Mouse (Mus musculus): ENCODE measurements around the gene Gm12569. TPM values are rescaled to one million over a fixed set of nuclear protein-coding genes. Genes with fewer than 3 reads are reported as not detected.

Gene Gm12569
- polyA plus RNA-seq (2015; fragmentation: Nextera tagmentation; extraction: Ambion mirVana) = not detected in 2 replicates

DNA sequence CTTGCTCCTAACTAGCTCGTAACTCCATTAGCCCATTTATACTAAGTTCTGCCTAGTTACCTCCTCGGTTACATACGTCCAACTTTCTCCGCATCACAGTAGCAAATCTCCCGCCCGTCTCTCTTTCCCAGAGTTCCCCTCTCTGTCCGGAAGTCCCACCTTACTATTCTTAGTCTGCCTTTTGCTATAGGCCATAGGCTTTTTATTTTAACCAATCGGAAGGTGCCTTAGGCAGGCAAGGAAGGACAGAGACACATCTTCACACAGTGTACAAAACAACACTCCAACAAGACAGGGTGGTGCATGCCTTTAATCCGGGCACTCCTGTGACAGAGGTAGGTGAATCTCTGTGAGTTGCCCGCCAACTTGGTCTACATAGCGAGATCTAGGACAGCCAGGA is at the start of gene Gm12569:
Gene Gm12569 (plus strand): TSS at position 166 of the 400 bp plus-strand sequence.
- Histone ChIP-seq H3K4me3 (replicated peaks) (no peak within 1 kb of the TSS), H3K27me3 (replicated peaks) (no peaks in the 10 kb centered on the region), H3K4me1 (no peaks in the 10 kb centered on the region), H3K9me3 (no peaks in the 10 kb centered on the region), H3K9ac (no peak within 1 kb of the TSS), H3K36me3 (no peaks in the 10 kb centered on the region), H3K4me2 (no peak within 1 kb of the TSS), H3K27ac (no peak within 1 kb of the TSS)
- 93% methylated on average over 11 of the region's 11 CpGs for WGBS
- ATAC-seq (ENCODE audit: insufficient read depth, low FRiP score, low read depth) = no peak

DNA sequence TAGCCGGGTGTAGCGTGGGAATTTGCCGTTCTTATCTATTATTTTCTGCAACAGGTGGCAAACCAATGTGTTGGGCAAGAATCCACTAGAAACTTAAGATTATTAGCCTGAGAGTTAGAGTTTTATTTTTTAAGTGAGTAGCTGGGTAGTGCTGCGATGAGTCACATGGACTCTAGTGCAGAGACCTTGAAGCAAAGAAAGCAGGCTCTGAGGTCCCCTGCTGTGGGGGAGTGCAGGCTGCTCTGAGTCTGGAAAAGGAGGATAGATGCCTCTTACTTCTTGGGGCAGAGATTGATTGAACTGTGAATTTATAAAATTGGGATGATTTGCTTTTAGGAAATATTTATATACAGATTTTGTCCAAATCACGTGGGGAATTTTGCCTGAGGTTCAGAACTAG is 17.5 kb upstream of the Gm12569 start:
- Histone ChIP-seq H3K36me3 (no peaks in the 10 kb centered on the region), H3K4me3 (replicated peaks) (no peak overlapping the region), H3K27ac (no peak overlapping the region), H3K4me1 (no peaks in the 10 kb centered on the region), H3K9me3 (no peaks in the 10 kb centered on the region), H3K4me2 (no peak overlapping the region), H3K9ac (no peak overlapping the region), H3K27me3 (replicated peaks) (no peaks in the 10 kb centered on the region)
- 87% methylated on average over 5 of the region's 5 CpGs for WGBS
- no peak for ATAC-seq (ENCODE audit: insufficient read depth, low FRiP score, low read depth)

DNA sequence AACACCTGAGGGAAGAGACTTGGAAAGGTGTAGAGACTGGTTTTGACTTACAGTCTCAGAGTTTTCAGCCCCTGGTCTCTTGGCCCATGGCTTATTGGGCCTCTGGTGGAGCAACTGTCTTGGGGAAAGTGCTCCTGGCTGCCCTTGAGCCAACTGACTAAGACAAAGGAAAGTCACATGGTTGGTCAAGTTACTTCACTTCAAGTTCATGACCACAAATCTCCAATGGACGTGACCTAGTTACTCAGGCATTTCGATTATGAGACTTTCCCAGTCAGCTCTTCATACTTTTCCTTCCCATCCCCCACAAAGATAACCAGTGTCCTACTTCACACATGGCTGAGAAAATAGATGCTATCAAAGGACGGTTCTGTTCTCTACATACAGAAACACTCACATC is 12.5 kb upstream of the Gm12569 start:
- Histone ChIP-seq H3K4me3 (replicated peaks) (no peak overlapping the region), H3K9ac (no peak overlapping the region), H3K36me3 (no peaks in the 10 kb centered on the region), H3K27ac (no peak overlapping the region), H3K27me3 (replicated peaks) (no peaks in the 10 kb centered on the region), H3K4me2 (no peak overlapping the region), H3K4me1 (no peaks in the 10 kb centered on the region), H3K9me3 (no peaks in the 10 kb centered on the region)
- no peak for ATAC-seq (ENCODE audit: insufficient read depth, low FRiP score, low read depth)
- WGBS = 70% methylated on average over 3 of the region's 3 CpGs

DNA sequence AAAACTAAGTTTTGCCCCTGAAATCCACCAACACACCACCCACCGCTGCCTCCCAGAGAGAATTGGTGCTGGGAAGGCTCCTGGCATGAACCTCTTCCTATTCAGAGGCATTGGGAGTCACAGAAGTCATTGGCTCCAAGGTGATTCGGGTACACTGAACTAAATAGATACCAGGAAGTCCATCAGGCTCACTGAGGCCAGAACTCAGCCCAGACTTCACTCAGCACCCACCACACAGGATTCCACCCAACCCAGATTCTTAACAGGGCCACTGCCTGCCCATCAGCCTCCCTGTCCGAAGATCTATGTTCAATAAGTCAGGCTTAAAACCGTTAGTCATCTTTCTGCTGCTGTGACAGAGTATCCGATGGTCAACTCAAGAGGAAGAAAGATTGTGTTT is 8.8 kb upstream of the Gm12569 start:
- ATAC-seq (ENCODE audit: insufficient read depth, low FRiP score, low read depth) = no peak
- Histone ChIP-seq H3K36me3 (no peaks in the 10 kb centered on the region), H3K4me3 (replicated peaks) (no peak overlapping the region), H3K27ac (no peak overlapping the region), H3K9me3 (no peaks in the 10 kb centered on the region), H3K4me2 (no peak overlapping the region), H3K27me3 (replicated peaks) (no peaks in the 10 kb centered on the region), H3K9ac (no peak overlapping the region), H3K4me1 (no peaks in the 10 kb centered on the region)
- WGBS = 89% methylated on average over 5 of the region's 5 CpGs

DNA sequence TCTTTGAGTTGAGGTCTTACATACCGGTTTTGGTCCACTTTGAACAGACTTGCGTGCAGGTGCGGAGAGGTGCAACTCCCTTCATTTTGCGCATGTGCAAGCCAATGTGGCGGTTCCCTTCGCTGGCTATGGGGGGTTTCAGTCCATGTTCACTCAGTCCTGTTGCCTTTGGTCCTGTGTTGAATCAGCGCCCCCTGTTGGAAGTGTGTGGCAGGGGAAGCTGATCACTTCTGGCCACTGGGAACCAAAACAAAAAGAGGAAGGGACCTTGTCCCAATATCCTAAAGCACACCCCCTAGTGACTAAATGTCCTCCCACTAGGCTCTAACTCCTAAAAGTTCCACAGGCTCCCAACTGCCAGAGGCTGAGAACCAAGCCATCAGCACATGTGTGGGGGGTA is 6.3 kb upstream of the Gm12569 start:
- ATAC-seq (ENCODE audit: insufficient read depth, low FRiP score, low read depth) = no peak
- Histone ChIP-seq H3K4me2 (no peak overlapping the region), H3K9me3 (no peaks in the 10 kb centered on the region), H3K4me1 (no peaks in the 10 kb centered on the region), H3K27ac (no peak overlapping the region), H3K9ac (no peak overlapping the region), H3K36me3 (no peaks in the 10 kb centered on the region), H3K4me3 (replicated peaks) (no peak overlapping the region), H3K27me3 (replicated peaks) (no peaks in the 10 kb centered on the region)
- 88% methylated on average over 7 of the region's 7 CpGs for WGBS

DNA sequence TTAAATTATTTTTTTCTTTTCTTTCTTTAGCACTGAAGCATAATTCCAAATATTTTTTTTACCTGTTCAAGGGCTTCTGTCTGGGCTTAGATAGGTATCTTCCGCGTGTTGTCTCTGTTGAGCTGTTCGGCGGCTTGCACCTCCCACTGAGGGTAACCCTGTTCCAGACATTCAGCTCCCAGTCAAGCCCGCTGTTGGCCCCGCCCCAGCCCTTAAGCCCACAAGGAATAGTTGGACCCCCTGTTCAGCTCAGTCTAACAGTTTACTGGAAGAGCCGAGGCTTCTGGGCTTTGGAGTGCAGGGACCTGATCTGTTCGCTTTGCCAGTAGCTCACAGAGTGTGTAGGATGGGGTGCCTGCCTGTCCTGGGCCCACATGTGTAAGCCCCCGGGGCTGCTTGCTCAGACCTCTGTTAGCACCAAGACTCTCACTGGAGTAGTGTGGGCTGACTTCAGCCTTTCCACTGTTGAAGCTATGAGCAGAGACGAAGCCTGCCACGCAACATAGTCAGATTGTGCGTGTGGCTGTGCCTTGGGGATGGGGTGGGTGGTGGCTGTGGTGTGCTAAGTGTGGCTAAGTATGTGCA is 785 bp upstream of the Gm12569 start:
- Histone ChIP-seq H3K4me3 (replicated peaks) (no peak overlapping the region), H3K9ac (no peak overlapping the region), H3K4me1 (no peaks in the 10 kb centered on the region), H3K4me2 (no peak overlapping the region), H3K36me3 (no peaks in the 10 kb centered on the region), H3K27ac (no peak overlapping the region), H3K27me3 (replicated peaks) (no peaks in the 10 kb centered on the region), H3K9me3 (no peaks in the 10 kb centered on the region)
- no peak for ATAC-seq (ENCODE audit: insufficient read depth, low FRiP score, low read depth)
- 80% methylated on average over 12 of the region's 12 CpGs for WGBS

DNA sequence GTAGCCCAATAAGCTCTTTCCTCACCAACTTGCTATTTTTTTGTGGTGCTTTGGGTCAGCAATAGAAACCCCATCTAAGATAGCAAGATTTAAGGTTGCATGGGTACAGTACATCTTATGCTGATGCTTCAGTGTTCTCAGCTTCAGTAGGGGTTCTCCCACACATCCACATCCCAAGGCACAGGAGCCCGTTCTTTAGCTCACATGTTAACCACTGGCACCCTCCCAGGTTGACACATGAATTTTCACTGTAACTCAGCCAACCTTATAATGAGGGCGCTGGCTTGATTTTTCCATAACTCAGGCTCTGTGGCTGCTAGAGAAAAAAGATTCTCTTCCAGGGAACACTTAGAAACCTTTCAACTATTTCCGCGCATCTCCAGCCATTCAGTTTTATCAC is 6.8 kb downstream of the Gm12569 start:
- H3K9ac ChIP-seq = no peak overlapping the region
- no peak overlapping the region for H3K27ac ChIP-seq
- H3K4me3 ChIP-seq (replicated peaks) = no peak overlapping the region
- H3K36me3 ChIP-seq = no peaks in the 10 kb centered on the region
- no peaks in the 10 kb centered on the region for H3K9me3 ChIP-seq
- no peak for ATAC-seq (ENCODE audit: insufficient read depth, low FRiP score, low read depth)
- WGBS = 81% methylated on average over 4 of the region's 4 CpGs
- H3K27me3 ChIP-seq (replicated peaks) = no peaks in the 10 kb centered on the region
- no peak overlapping the region for H3K4me2 ChIP-seq
- H3K4me1 ChIP-seq = no peaks in the 10 kb centered on the region

DNA sequence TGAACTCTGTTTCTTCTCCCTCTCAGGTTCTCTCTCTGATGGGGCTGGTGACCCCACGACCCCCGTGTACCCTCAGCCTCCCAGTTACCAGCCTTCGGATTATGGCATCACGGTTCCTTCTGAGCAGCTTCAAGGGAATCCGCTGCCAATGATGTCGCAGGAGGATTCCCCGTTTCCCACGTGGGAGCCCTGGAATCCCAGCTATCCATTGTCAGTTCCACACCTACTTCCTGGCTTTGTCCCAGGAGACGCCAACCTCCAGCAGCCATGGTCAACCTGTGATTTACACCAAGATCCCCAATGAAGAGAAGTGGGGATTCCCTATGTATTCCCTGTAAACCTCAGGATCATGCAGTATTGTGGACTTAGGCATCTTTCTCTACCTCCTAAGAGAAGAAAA is 14.4 kb downstream of the Gm12569 start:
- no peaks in the 10 kb centered on the region for H3K36me3 ChIP-seq
- no peak overlapping the region for H3K4me3 ChIP-seq (replicated peaks)
- 81% methylated on average over 9 of the region's 9 CpGs for WGBS
- no peak overlapping the region for H3K4me2 ChIP-seq
- no peaks in the 10 kb centered on the region for H3K9me3 ChIP-seq
- no peak overlapping the region for H3K27ac ChIP-seq
- no peak for ATAC-seq (ENCODE audit: insufficient read depth, low FRiP score, low read depth)
- no peak overlapping the region for H3K9ac ChIP-seq
- H3K4me1 ChIP-seq = no peaks in the 10 kb centered on the region
- no peaks in the 10 kb centered on the region for H3K27me3 ChIP-seq (replicated peaks)

DNA sequence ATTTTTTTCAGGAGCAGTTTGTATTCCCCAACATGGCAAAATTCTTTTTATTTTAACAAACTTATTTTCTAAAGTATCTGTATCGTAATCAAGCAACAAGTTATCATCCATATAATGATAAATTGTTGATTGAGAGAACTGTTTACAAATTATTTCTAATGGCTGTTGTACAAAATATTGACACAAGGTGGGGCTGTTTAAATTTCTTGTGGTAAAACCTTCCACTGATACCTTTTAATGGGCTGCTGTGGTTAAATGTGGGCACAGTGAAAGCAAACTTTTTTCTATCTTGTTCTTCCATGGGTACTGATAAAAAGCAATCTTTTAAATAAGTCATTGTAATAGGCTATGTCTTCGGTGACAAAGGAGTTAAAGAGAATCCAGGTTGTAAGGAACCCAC is 22.6 kb downstream of the Gm12569 start:
- no peak overlapping the region for H3K9ac ChIP-seq

DNA sequence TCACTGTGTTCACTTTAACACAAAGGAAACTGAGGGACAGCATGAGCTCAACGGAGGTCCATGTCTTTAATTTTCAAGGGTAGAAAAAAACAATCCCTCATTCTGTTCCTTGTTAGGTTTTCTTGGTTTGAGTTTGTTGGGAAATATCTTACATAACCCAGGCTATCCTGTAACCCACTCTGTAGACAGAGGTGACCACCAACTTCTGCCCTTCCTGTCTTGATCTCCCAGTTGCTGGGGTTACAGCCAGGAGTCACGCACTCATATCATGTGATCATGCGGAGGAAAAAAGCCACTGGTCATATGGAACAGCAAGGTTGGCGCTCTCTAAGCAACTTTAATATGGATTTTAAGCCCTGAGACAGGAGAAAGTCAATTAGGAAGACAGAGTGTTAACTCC is 36.7 kb downstream of the Gm12569 start:
- Histone ChIP-seq H3K27me3 (replicated peaks) (no peaks in the 10 kb centered on the region), H3K9me3 (no peaks in the 10 kb centered on the region), H3K36me3 (no peaks in the 10 kb centered on the region), H3K9ac (no peak overlapping the region), H3K4me2 (no peak overlapping the region), H3K4me1 (no peaks in the 10 kb centered on the region), H3K27ac (no peak overlapping the region), H3K4me3 (replicated peaks) (no peak overlapping the region)
- WGBS = 88% methylated on average over 4 of the region's 4 CpGs
- ATAC-seq (ENCODE audit: insufficient read depth, low FRiP score, low read depth) = no peak

More for the DNA sequence above, 22.6 kb downstream of the Gm12569 start:
- Histone ChIP-seq H3K4me2 (no peak overlapping the region), H3K27me3 (replicated peaks) (no peaks in the 10 kb centered on the region), H3K9me3 (no peaks in the 10 kb centered on the region), H3K4me1 (no peaks in the 10 kb centered on the region), H3K4me3 (replicated peaks) (no peak overlapping the region), H3K36me3 (no peaks in the 10 kb centered on the region), H3K27ac (no peak overlapping the region)
- ATAC-seq (ENCODE audit: insufficient read depth, low FRiP score, low read depth) = no peak
- WGBS = 84% methylated on average over 2 of the region's 2 CpGs

DNA sequence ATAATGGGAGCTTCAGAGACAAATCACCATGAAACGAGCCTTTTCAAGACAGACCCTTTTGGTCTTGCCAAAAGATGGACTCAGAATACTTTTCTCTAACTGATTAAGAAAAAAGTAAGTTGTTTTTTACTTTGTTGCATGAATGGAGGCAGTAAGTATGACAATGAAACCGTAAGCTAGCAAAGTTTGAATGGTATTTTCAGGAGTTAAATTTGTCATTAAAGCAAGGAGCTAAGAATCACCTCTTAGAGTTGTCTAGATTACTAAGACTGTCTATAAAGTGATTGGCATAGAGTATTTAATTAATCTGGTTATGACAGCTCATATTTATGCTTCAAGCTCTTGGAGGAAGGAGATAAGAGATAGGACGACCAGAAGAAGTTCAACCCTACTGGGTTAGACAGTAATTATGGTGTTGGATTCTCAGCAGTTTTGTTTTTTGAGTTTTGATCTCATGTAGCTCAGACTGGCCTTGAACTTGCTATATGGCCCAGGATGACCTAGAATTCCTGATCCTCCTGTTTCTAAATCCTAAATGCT is 41.5 kb downstream of the Gm12569 start, which contains the start of gene Clk4:
Gene Clk4 (plus strand): TSS at position 51 of the 540 bp plus-strand sequence.
- H3K9me3 ChIP-seq = no peaks in the 10 kb centered on the region
- no peaks in the 10 kb centered on the region for H3K27me3 ChIP-seq (replicated peaks)
- peak within 1 kb of the TSS; percentile 91 for H3K27ac ChIP-seq
- H3K9ac ChIP-seq = peak within 1 kb of the TSS; percentile 48; the same call in 1 of the 2 replicates
- no peak for ATAC-seq (ENCODE audit: insufficient read depth, low FRiP score, low read depth)
- peak within 1 kb of the TSS; percentile 94 for H3K4me2 ChIP-seq
- peaks cover 10% of the 10 kb centered on the region for H3K4me1 ChIP-seq
- 85% methylated on average over 3 of the region's 3 CpGs for WGBS
- H3K36me3 ChIP-seq = no peaks in the 10 kb centered on the region
- peak within 1 kb of the TSS; percentile 99 for H3K4me3 ChIP-seq (replicated peaks)

DNA sequence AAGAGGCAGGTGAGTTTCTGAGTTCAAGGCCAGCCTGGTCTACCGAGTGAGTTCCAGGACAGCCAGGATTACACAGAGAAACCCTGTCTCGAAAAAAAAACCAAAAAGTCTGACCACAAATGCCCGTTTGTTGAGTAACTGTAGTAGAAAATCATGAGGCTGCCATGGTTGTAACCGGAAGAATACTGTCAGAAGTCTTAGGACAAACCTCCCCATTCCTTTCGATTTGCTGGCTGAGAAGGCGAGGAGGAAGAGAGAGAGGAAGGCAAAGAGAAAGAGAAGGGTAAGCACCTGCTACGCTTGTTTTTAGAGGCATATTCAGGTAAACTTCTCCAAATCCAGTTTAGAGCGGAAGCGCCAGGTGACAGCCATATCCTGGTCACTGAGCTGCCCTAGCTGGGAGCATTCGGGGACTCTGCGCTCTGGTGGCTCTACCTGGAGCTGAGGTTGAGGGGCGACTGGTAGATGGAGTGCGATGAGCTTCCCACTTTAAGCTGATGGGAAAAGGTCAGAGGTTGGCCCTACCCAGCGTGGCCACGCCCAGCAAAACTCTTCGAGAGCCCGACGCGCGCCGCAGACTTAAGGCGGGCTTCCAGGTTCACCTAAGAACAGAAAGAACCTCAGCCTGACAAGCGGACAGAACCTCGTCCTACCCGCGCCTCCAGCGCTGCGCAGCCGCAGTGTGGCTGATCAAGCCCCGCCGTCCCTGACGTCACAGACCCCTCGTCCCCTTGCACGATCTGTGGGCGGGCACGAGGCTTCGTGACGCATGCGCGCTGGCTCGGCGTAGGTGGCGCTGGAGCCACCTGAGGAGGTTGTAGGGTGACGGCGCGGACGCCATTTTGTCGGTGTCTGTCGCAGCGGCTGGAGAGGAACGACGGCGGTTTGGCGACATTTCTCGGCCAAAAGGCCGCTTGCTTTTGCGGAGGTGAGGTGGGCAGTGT is 42.3 kb downstream of the Gm12569 start, which contains the start of gene BC049762:
Gene BC049762 (minus strand): TSS at position 705 of the 944 bp plus-strand sequence.
- Histone ChIP-seq H3K27me3 (replicated peaks) (no peaks in the 10 kb centered on the region), H3K9me3 (no peaks in the 10 kb centered on the region), H3K4me2 (peak within 1 kb of the TSS; percentile 94), H3K4me3 (replicated peaks) (peak within 1 kb of the TSS; percentile 99), H3K36me3 (peaks cover 3% of the 10 kb centered on the region; the same call in 1 of the 2 replicates), H3K27ac (peak within 1 kb of the TSS; percentile 91), H3K4me1 (peaks cover 10% of the 10 kb centered on the region), H3K9ac (peak within 1 kb of the TSS; percentile 97)
- ATAC-seq (ENCODE audit: insufficient read depth, low FRiP score, low read depth) = peak; percentile 97
- 7% methylated on average over 57 of the region's 57 CpGs for WGBS

Measured in stomach, embryonic 15.5 days (tissue).